Comparison of ENCODE assay signal across 22 mouse cellular contexts in genomic region chr13:42999287-42999686, GRCm38 (mm10).
A peak's percentile ranks its signal among the peaks of the same experiment; 100 is the strongest.
DNase-seq lines count a peak whose midpoint lies in the region; ATAC-seq and TF ChIP-seq lines count a peak whose summit lies in the region.
"Had no signal": no experiment of that assay in that cellular context is flagged by ENCODE, and none has a peak within 500 bp of the region (broad histone marks: within the 10 kb centered on the region; RNA-seq: fewer than 3 reads in every experiment).

No protein-coding gene starts in this region.

- H3K36me3 ChIP-seq in midbrain, embryonic 11.5 days (ENCODE audit: control insufficient read depth, insufficient read depth, low read length), result no peaks in the 10 kb centered on the region
- no peaks in the 10 kb centered on the region for H3K36me3 ChIP-seq in midbrain, embryonic 16.5 days (ENCODE audit: control insufficient read depth, insufficient read depth, low read length)
- no peaks in the 10 kb centered on the region for H3K36me3 ChIP-seq in CH12.LX (replicated peaks in 1 of 2; ENCODE audit: control insufficient read depth in 1 of 2, insufficient read depth in 1 of 2, low read length in 1 of 2)
- no peaks in the 10 kb centered on the region for H3K36me3 ChIP-seq in heart, embryonic 11.5 days (ENCODE audit: control insufficient read depth, insufficient read depth, low read length)
- H3K36me3 ChIP-seq: G1E had no signal

- no peak for TF ChIP-seq POLR2A in CH12.LX (IDR thresholded peaks at IDR 0.05; ENCODE audit: low read depth, low read length)

- H3K4me3 ChIP-seq in midbrain, embryonic 11.5 days (ENCODE audit: low read depth, low read length), result no peak overlapping the region
- H3K4me3 ChIP-seq in midbrain, embryonic 16.5 days (ENCODE audit: low read depth, low read length), result no peak overlapping the region
- H3K4me3 ChIP-seq in CH12.LX (replicated peaks in 1 of 3; ENCODE audit: low read depth in 2 of 3, low read length in 2 of 3, poor library complexity in 1 of 3), result no peak overlapping the region
- H3K4me3 ChIP-seq in heart, embryonic 11.5 days (ENCODE audit: low read depth, low read length), result no peak overlapping the region

- in situ Hi-C loops in CH12.LX (cut with MboI; ENCODE audit: low pct_ligation_motif_present, low pct_unique_long_range_greater_than_20kb, low sequenced_read_pairs), result no loop called here

- H3K27ac ChIP-seq in midbrain, embryonic 11.5 days (ENCODE audit: low read depth, low read length), result no peak overlapping the region
- no peak overlapping the region for H3K27ac ChIP-seq in midbrain, embryonic 16.5 days (ENCODE audit: low read length)
- H3K27ac ChIP-seq in CH12.LX (ENCODE audit: insufficient read depth, low read depth), result no peak overlapping the region
- no peak overlapping the region for H3K27ac ChIP-seq in heart, embryonic 11.5 days (ENCODE audit: low read depth, low read length)

- ATAC-seq in midbrain, embryonic 11.5 days (ENCODE audit: low FRiP score), result no peak
- no peak for ATAC-seq in midbrain, embryonic 16.5 days
- ATAC-seq in granulocyte monocyte progenitor cell, adult 5-6 weeks (replicated peaks; ENCODE audit: poor library complexity, severe bottlenecking), result peak; percentile 67
- ATAC-seq in megakaryocyte, adult 5-6 weeks (ENCODE audit: poor library complexity, severe bottlenecking), result 0 out of 2 replicates have a peak, but pooled peaks have one; percentile 24
- ATAC-seq in heart, embryonic 11.5 days (replicated peaks; ENCODE audit: insufficient number of reproducible peaks, low FRiP score, low TSS enrichment), result no peak
- ATAC-seq: activated CD4-positive, CD25-positive, alpha-beta regulatory T cell, adult 4 months; CD4-positive, CD25-positive, alpha-beta regulatory T cell, adult 4 months; Patski had no signal

- 85% methylated on average over 3 of the region's 3 CpGs for WGBS in midbrain, embryonic 11.5 days
- 74% methylated on average over 3 of the region's 3 CpGs for WGBS in midbrain, embryonic 16.5 days
- 78% methylated on average over 3 of the region's 3 CpGs for WGBS in heart, embryonic 11.5 days (ENCODE audit: insufficient replicate concordance)

- no peak for TF ChIP-seq CTCF in CH12.LX (conservative IDR thresholded peaks at IDR 0.05 in 1 of 2, IDR thresholded peaks at IDR 0.05 in 1 of 2; ENCODE audit: low read depth in 2 of 2, low read length in 2 of 2)

- no peaks in the 10 kb centered on the region for H3K79me2 ChIP-seq in CH12.LX (replicated peaks; ENCODE audit: control insufficient read depth, extremely low read depth, insufficient read depth, poor library complexity, severe bottlenecking)

- H3K4me2 ChIP-seq in midbrain, embryonic 11.5 days, result no peak overlapping the region
- no peak overlapping the region for H3K4me2 ChIP-seq in midbrain, embryonic 16.5 days (ENCODE audit: low read length)
- no peak overlapping the region for H3K4me2 ChIP-seq in CH12.LX (ENCODE audit: insufficient read depth, low read depth, poor library complexity, severe bottlenecking)
- H3K4me2 ChIP-seq in heart, embryonic 11.5 days, result no peak overlapping the region

- H3K9me3 ChIP-seq in midbrain, embryonic 11.5 days (ENCODE audit: control insufficient read depth, low read length), result no peaks in the 10 kb centered on the region
- no peaks in the 10 kb centered on the region for H3K9me3 ChIP-seq in midbrain, embryonic 16.5 days (replicated peaks; ENCODE audit: control insufficient read depth, low read length, poor library complexity, severe bottlenecking)
- H3K9me3 ChIP-seq in CH12.LX (replicated peaks; ENCODE audit: low read length), result no peaks in the 10 kb centered on the region
- no peaks in the 10 kb centered on the region for H3K9me3 ChIP-seq in heart, embryonic 11.5 days (replicated peaks; ENCODE audit: control insufficient read depth, low read length)
- H3K9me3 ChIP-seq: G1E had no signal

- no peaks in the 10 kb centered on the region for H3K27me3 ChIP-seq in midbrain, embryonic 11.5 days (ENCODE audit: control insufficient read depth, insufficient read depth, low read length)
- no peaks in the 10 kb centered on the region for H3K27me3 ChIP-seq in midbrain, embryonic 16.5 days (ENCODE audit: control insufficient read depth, insufficient read depth, low read depth, low read length)
- no peaks in the 10 kb centered on the region for H3K27me3 ChIP-seq in CH12.LX (replicated peaks)
- no peaks in the 10 kb centered on the region for H3K27me3 ChIP-seq in heart, embryonic 11.5 days (ENCODE audit: control insufficient read depth, insufficient read depth, low read length)

- H3K4me1 ChIP-seq in midbrain, embryonic 11.5 days (ENCODE audit: control insufficient read depth, insufficient read depth, low read length), result no peaks in the 10 kb centered on the region
- no peaks in the 10 kb centered on the region for H3K4me1 ChIP-seq in midbrain, embryonic 16.5 days (ENCODE audit: control insufficient read depth, insufficient read depth, low read length)
- H3K4me1 ChIP-seq in CH12.LX (ENCODE audit: control insufficient read depth in 1 of 2, insufficient read depth in 2 of 2), result peaks cover 0 to 5% of the 10 kb centered on the region in 2 experiments; a peak in 1 of 4 replicates
- peaks cover 3% of the 10 kb centered on the region; the same call in 1 of the 2 replicates for H3K4me1 ChIP-seq in heart, embryonic 11.5 days (ENCODE audit: control insufficient read depth, insufficient read depth, low read length)

- dilution Hi-C loops in CH12.LX (cut with MboI; ENCODE audit: extremely low pct_ligation_motif_present, extremely low pct_unique_long_range_greater_than_20kb, low sequenced_read_pairs), result no loop called here

- peak; percentile 37 for DNase-seq in midbrain, embryonic 11.5 days (ENCODE audit: low spot score, missing footprints)
- DNase-seq in CH12.LX (ENCODE audit: extremely low read depth), result no peak
- DNase-seq in right cerebral cortex, postnatal 25 days, result no peak
- no peak for DNase-seq in thymus, postnatal 10 days (ENCODE audit: low spot score in 2 of 2)
- DNase-seq: adrenal gland, adult 2 months; adrenal gland, adult 8-10 months; adrenal gland, postnatal 10 days; adrenal gland, postnatal 14 days; adrenal gland, postnatal 25 days; adrenal gland, postnatal 36 days; B cell, adult 2 months; cerebellum, adult 11 months; cerebellum, adult 11-12 months; cerebellum, adult 18-20 months had no signal

- no peak for TF ChIP-seq RAD21 in CH12.LX (IDR thresholded peaks at IDR 0.05; ENCODE audit: low read depth, low read length)

- H3K9ac ChIP-seq in midbrain, embryonic 11.5 days (ENCODE audit: low read length), result no peak overlapping the region
- H3K9ac ChIP-seq in midbrain, embryonic 16.5 days (ENCODE audit: low read depth, low read length), result no peak overlapping the region
- no peak overlapping the region for H3K9ac ChIP-seq in CH12.LX (ENCODE audit: insufficient read depth, low read depth)
- no peak overlapping the region for H3K9ac ChIP-seq in heart, embryonic 11.5 days (ENCODE audit: low read depth, low read length)

- no peak for TF ChIP-seq EP300 in CH12.LX (IDR thresholded peaks at IDR 0.05; ENCODE audit: low read length)

TF ChIP-seq in CH12.LX, 34 proteins besides CTCF, POLR2A, EP300 and RAD21:
- TF ChIP-seq ZNF384 (IDR thresholded peaks at IDR 0.05; ENCODE audit: low read depth, low read length), result peak; percentile 67
- no peak for TF ChIP-seq UBTF (IDR thresholded peaks at IDR 0.05; ENCODE audit: low read depth, low read length)

Comparison
In these comparisons a context has a peak if more than half of its experiments do, and no peak if none do; other contexts are left out.
1. ATAC-seq: peak in granulocyte monocyte progenitor cell, adult 5-6 weeks (single experiment) and megakaryocyte, adult 5-6 weeks (single experiment); none in midbrain, embryonic 11.5 days (single experiment), midbrain, embryonic 16.5 days (single experiment) and heart, embryonic 11.5 days (single experiment).